ENCODE assay signal across 8 mouse cellular contexts in genomic region chr11:97694921-97695711, GRCm38 (mm10). TPM values are rescaled to one million over a fixed set of nuclear protein-coding genes. Genes with fewer than 3 reads are reported as not detected.
DNase-seq lines count a peak whose midpoint lies in the region; ATAC-seq and TF ChIP-seq lines count a peak whose summit lies in the region.

No protein-coding gene starts in this region.

- peaks cover 34% of the 10 kb centered on the region for H3K36me3 ChIP-seq in embryonic facial prominence, embryonic 12.5 days
- peaks cover 26% of the 10 kb centered on the region for H3K36me3 ChIP-seq in heart, embryonic 15.5 days
- peaks cover 33% of the 10 kb centered on the region for H3K36me3 ChIP-seq in neural tube, embryonic 13.5 days
- H3K36me3 ChIP-seq in thymus, adult 2 months (ENCODE audit: control insufficient read depth, insufficient read depth, low read length): no peaks in the 10 kb centered on the region

- 0 out of 2 replicates have a peak overlapping the region, but pooled peaks have one; percentile 41 for H3K27ac ChIP-seq in embryonic facial prominence, embryonic 12.5 days
- peak overlapping the region; percentile 84 for H3K27ac ChIP-seq in heart, embryonic 15.5 days
- peak overlapping the region; percentile 86 for H3K27ac ChIP-seq in neural tube, embryonic 13.5 days (replicated peaks)
- no peak overlapping the region for H3K27ac ChIP-seq in thymus, adult 2 months (ENCODE audit: control insufficient read depth, insufficient read depth, low read length)

- peak overlapping the region; percentile 28 for H3K4me2 ChIP-seq in embryonic facial prominence, embryonic 12.5 days (replicated peaks)
- peak overlapping the region; percentile 39 for H3K4me2 ChIP-seq in heart, embryonic 15.5 days
- H3K4me2 ChIP-seq in neural tube, embryonic 13.5 days: peak overlapping the region; percentile 91

- 55% methylated on average over 17 of the region's 17 CpGs for WGBS in embryonic facial prominence, embryonic 12.5 days
- 52% methylated on average over 17 of the region's 17 CpGs for WGBS in heart, embryonic 15.5 days
- WGBS in neural tube, embryonic 13.5 days: 51% methylated on average over 17 of the region's 17 CpGs
- 95% methylated on average over 17 of the region's 17 CpGs for WGBS in thymus, adult 2 months

- no peaks in the 10 kb centered on the region for H3K27me3 ChIP-seq in embryonic facial prominence, embryonic 12.5 days
- no peaks in the 10 kb centered on the region for H3K27me3 ChIP-seq in heart, embryonic 15.5 days
- H3K27me3 ChIP-seq in neural tube, embryonic 13.5 days: no peaks in the 10 kb centered on the region
- peaks cover 9% of the 10 kb centered on the region; the same call in 1 of the 2 replicates for H3K27me3 ChIP-seq in thymus, adult 2 months (ENCODE audit: control insufficient read depth, insufficient read depth, low read length)

- no peak overlapping the region for H3K9ac ChIP-seq in embryonic facial prominence, embryonic 12.5 days
- H3K9ac ChIP-seq in heart, embryonic 15.5 days: peak overlapping the region; percentile 21
- H3K9ac ChIP-seq in neural tube, embryonic 13.5 days: peak overlapping the region; percentile 62

- TF ChIP-seq POLR2A in thymus, adult 2 months (IDR thresholded peaks at IDR 0.05; ENCODE audit: control insufficient read depth, extremely low read depth, insufficient read depth, low read length, poor library complexity): no peak

- peaks cover 40% of the 10 kb centered on the region for H3K4me1 ChIP-seq in embryonic facial prominence, embryonic 12.5 days
- H3K4me1 ChIP-seq in heart, embryonic 15.5 days (replicated peaks): peaks cover 44% of the 10 kb centered on the region
- peaks cover 52% of the 10 kb centered on the region for H3K4me1 ChIP-seq in neural tube, embryonic 13.5 days (replicated peaks)
- peaks cover 13% of the 10 kb centered on the region for H3K4me1 ChIP-seq in thymus, adult 2 months (replicated peaks; ENCODE audit: control insufficient read depth, insufficient read depth, low read length)

- TF ChIP-seq CTCF in thymus, adult 2 months (IDR thresholded peaks at IDR 0.05; ENCODE audit: borderline replicate concordance, control insufficient read depth, extremely low read depth, insufficient read depth, low read length, poor library complexity): no peak

- peak; percentile 75 to 93 for DNase-seq in left cerebral cortex, postnatal 14 days (ENCODE audit: low spot score in 2 of 2)
- no peak for DNase-seq in left cerebral cortex, adult 8-10 months (ENCODE audit: low spot score in 2 of 2)
- peak; percentile 86 for DNase-seq in left cerebral cortex, postnatal 4 days
- DNase-seq in thymus, adult 2 months: no peak
- DNase-seq in urinary bladder, postnatal 25 days (ENCODE audit: low spot score): no peak

- H3K4me3 ChIP-seq in embryonic facial prominence, embryonic 12.5 days: peak overlapping the region; percentile 16; the same call in 1 of the 2 replicates
- H3K4me3 ChIP-seq in heart, embryonic 15.5 days: peak overlapping the region; percentile 6; the same call in 1 of the 2 replicates
- peak overlapping the region; percentile 27 for H3K4me3 ChIP-seq in neural tube, embryonic 13.5 days
- H3K4me3 ChIP-seq in thymus, adult 2 months (ENCODE audit: control insufficient read depth, insufficient read depth, low read length): no peak overlapping the region

- no peak for ATAC-seq in embryonic facial prominence, embryonic 12.5 days (ENCODE audit: insufficient number of reproducible peaks, insufficient read depth, low FRiP score, low TSS enrichment)
- ATAC-seq in heart, embryonic 15.5 days (replicated peaks; ENCODE audit: insufficient number of reproducible peaks, insufficient read depth, low FRiP score, low read depth): peak; percentile 35
- no peak for ATAC-seq in neural tube, embryonic 13.5 days (ENCODE audit: low read depth)

- intact Hi-C loops in left cerebral cortex, postnatal 14 days (cut with DNase I): loop anchor here (5.0 kb wide), 1 partner anchor 63 kb away; no protein-coding TSS in a partner anchor
- intact Hi-C loops in left cerebral cortex, postnatal 4 days (cut with DNase I): loop anchor here (5.0 kb wide), 1 partner anchor 33 kb away; the partner anchor contains the start of gene Mllt6

- no peaks in the 10 kb centered on the region for H3K9me3 ChIP-seq in embryonic facial prominence, embryonic 12.5 days
- H3K9me3 ChIP-seq in heart, embryonic 15.5 days (replicated peaks): no peaks in the 10 kb centered on the region
- H3K9me3 ChIP-seq in neural tube, embryonic 13.5 days: no peaks in the 10 kb centered on the region

RNA-seq across cellular contexts. Expression of gene Pcgf2, which starts 5.2 kb away (rescaled TPM):
- total RNA-seq in left cerebral cortex, postnatal 14 days (2021): 10 to 100 TPM; 31.3 to 35.8 TPM
- total RNA-seq in left cerebral cortex, adult 8-10 months (2022): 10 to 100 TPM; 35.3 to 39.6 (median 37.6) TPM
- 20.6 and 21.6 TPM in 2 replicates for polyA plus RNA-seq in embryonic facial prominence, embryonic 12.5 days (2016; fragmentation: Nextera tagmentation; extraction: Ambion mirVana)
- 10.9 and 11.5 TPM in 2 replicates for polyA plus RNA-seq in heart, embryonic 15.5 days (2015; fragmentation: Nextera tagmentation; extraction: Ambion mirVana)
- 100 to 1,000 TPM; 100 to 104 TPM for total RNA-seq in left cerebral cortex, postnatal 4 days (2021)
- polyA plus RNA-seq in neural tube, embryonic 13.5 days (2015; fragmentation: Nextera tagmentation; extraction: Ambion mirVana): 20.4 and 22.6 TPM in 2 replicates
- 22.6 and 28.2 TPM in 2 replicates for polyA plus RNA-seq in thymus, adult 2 months (2012; rRNA removed)

RNA-seq across cellular contexts. Expression of gene Psmb3, which starts 8.1 kb away (rescaled TPM):
- 100 to 1,000 TPM; 133 to 136 TPM for total RNA-seq in left cerebral cortex, postnatal 14 days (2021)
- total RNA-seq in left cerebral cortex, adult 8-10 months (2022): 100 to 1,000 TPM; 117 to 140 (median 132) TPM
- polyA plus RNA-seq in embryonic facial prominence, embryonic 12.5 days (2016; fragmentation: Nextera tagmentation; extraction: Ambion mirVana): 447 and 479 TPM in 2 replicates
- 337 and 364 TPM in 2 replicates for polyA plus RNA-seq in heart, embryonic 15.5 days (2015; fragmentation: Nextera tagmentation; extraction: Ambion mirVana)
- 100 to 1,000 TPM; 168 to 172 TPM for total RNA-seq in left cerebral cortex, postnatal 4 days (2021)
- 444 and 473 TPM in 2 replicates for polyA plus RNA-seq in neural tube, embryonic 13.5 days (2015; fragmentation: Nextera tagmentation; extraction: Ambion mirVana)
- polyA plus RNA-seq in thymus, adult 2 months (2012; rRNA removed): 421 and 477 TPM in 2 replicates

RNA-seq across cellular contexts. Expression of gene Cisd3, which starts 9.5 kb away (rescaled TPM):
- total RNA-seq in left cerebral cortex, postnatal 14 days (2021): 10 to 100 TPM; 36.7 to 38.9 TPM
- 10 to 100 TPM; 44.0 to 61.2 (median 54.6) TPM for total RNA-seq in left cerebral cortex, adult 8-10 months (2022)
- polyA plus RNA-seq in embryonic facial prominence, embryonic 12.5 days (2016; fragmentation: Nextera tagmentation; extraction: Ambion mirVana): 11.6 and 13.7 TPM in 2 replicates
- 60.7 and 69.4 TPM in 2 replicates for polyA plus RNA-seq in heart, embryonic 15.5 days (2015; fragmentation: Nextera tagmentation; extraction: Ambion mirVana)
- total RNA-seq in left cerebral cortex, postnatal 4 days (2021): 10 to 100 TPM; 25.8 to 28.5 TPM
- polyA plus RNA-seq in neural tube, embryonic 13.5 days (2015; fragmentation: Nextera tagmentation; extraction: Ambion mirVana): 32.9 and 40.5 TPM in 2 replicates
- polyA plus RNA-seq in thymus, adult 2 months (2012; rRNA removed): 24.9 and 25.3 TPM in 2 replicates

RNA-seq across cellular contexts. Expression of gene Mllt6, which starts 31.9 kb away (rescaled TPM):
- 10 to 100 TPM; 79.8 to 80.1 TPM for total RNA-seq in left cerebral cortex, postnatal 14 days (2021)
- 100 to 1,000 TPM; 141 to 184 (median 161) TPM for total RNA-seq in left cerebral cortex, adult 8-10 months (2022)
- 3.2 and 3.4 TPM in 2 replicates for polyA plus RNA-seq in embryonic facial prominence, embryonic 12.5 days (2016; fragmentation: Nextera tagmentation; extraction: Ambion mirVana)
- polyA plus RNA-seq in heart, embryonic 15.5 days (2015; fragmentation: Nextera tagmentation; extraction: Ambion mirVana): 2.2 and 2.3 TPM in 2 replicates
- total RNA-seq in left cerebral cortex, postnatal 4 days (2021): 10 to 100 TPM; 60.2 to 67.1 TPM
- 3.2 and 3.4 TPM in 2 replicates for polyA plus RNA-seq in neural tube, embryonic 13.5 days (2015; fragmentation: Nextera tagmentation; extraction: Ambion mirVana)
- 89.5 and 99.1 TPM in 2 replicates for polyA plus RNA-seq in thymus, adult 2 months (2012; rRNA removed)

RNA-seq across cellular contexts. Expression of gene Pip4k2b, which starts 49.4 kb away (rescaled TPM):
- total RNA-seq in left cerebral cortex, postnatal 14 days (2021): 100 to 1,000 TPM; 121 to 124 TPM
- 100 to 1,000 TPM; 109 to 123 (median 110) TPM for total RNA-seq in left cerebral cortex, adult 8-10 months (2022)
- polyA plus RNA-seq in embryonic facial prominence, embryonic 12.5 days (2016; fragmentation: Nextera tagmentation; extraction: Ambion mirVana): 2.6 and 3.0 TPM in 2 replicates
- 0.82 and 0.95 TPM in 2 replicates for polyA plus RNA-seq in heart, embryonic 15.5 days (2015; fragmentation: Nextera tagmentation; extraction: Ambion mirVana)
- 100 to 1,000 TPM; 180 to 185 TPM for total RNA-seq in left cerebral cortex, postnatal 4 days (2021)
- 3.7 and 4.4 TPM in 2 replicates for polyA plus RNA-seq in neural tube, embryonic 13.5 days (2015; fragmentation: Nextera tagmentation; extraction: Ambion mirVana)
- polyA plus RNA-seq in thymus, adult 2 months (2012; rRNA removed): 28.2 and 34.8 TPM in 2 replicates

Comparison
In these comparisons a context has a peak if more than half of its experiments do, and no peak if none do; other contexts are left out.
1. DNase-seq: peak in left cerebral cortex, postnatal 14 days (2 of 2) and left cerebral cortex, postnatal 4 days (single experiment); none in left cerebral cortex, adult 8-10 months (0 of 2), thymus, adult 2 months (single experiment) and urinary bladder, postnatal 25 days (single experiment).
2. H3K4me2 ChIP-seq: peak in every context shown above with its lines; median percentile 91 in neural tube, embryonic 13.5 days; 39 in heart, embryonic 15.5 days; 28 in embryonic facial prominence, embryonic 12.5 days.